Mouse (Mus musculus): ENCODE measurements at regions not wholly inside any gene's neighbourhood (a gene's known extent, or its start where the extent isn't known, plus 50 kb on each side); places are given as distances from the start of the nearest gene placed in this dataset.

- TF ChIP-seq MAX (IDR thresholded peaks at IDR 0.05; ENCODE audit: low read depth) (no peak), TCF12 (IDR thresholded peaks at IDR 0.05; ENCODE audit: insufficient read depth, poor library complexity, severe bottlenecking) (no peak), CEBPB (IDR thresholded peaks at IDR 0.05; ENCODE audit: insufficient read depth, poor library complexity, severe bottlenecking) (no peak)
Observed at GRCm38 (mm10) chr2:50586321-50587050, 289.9 kb upstream of the Mmadhc start.

All from myocyte (in vitro differentiated cells).